Mouse (Mus musculus) small intestine, adult 2 months (tissue): ENCODE measurements around the gene Pramel1. TPM values are rescaled to one million over a fixed set of nuclear protein-coding genes. Genes with fewer than 3 reads are reported as not detected.
"Not testable (repeated sequence)": the region's sequence is repeated elsewhere in the genome, so short reads cannot be mapped to it uniquely, and the experiment has no call there.

Experiments used
- H3K27ac ChIP-seq: fragments of 200-500 bp; 2 replicates; pipeline ENCODE4 v1.5.1; 2012; ENCODE audit warnings: low read depth, low read length, control low read depth, inconsistent platforms; ENCODE audit not compliant: insufficient read depth
- H3K27me3 ChIP-seq: fragments of 200-500 bp; 2 replicates; pipeline ENCODE4 v1.6.1; 2012; ENCODE audit warnings: mild to moderate bottlenecking, moderate library complexity, low read length, inconsistent platforms; ENCODE audit not compliant: control insufficient read depth, insufficient read depth
- H3K36me3 ChIP-seq: fragments of 200-500 bp; 2 replicates; pipeline ENCODE4 v1.6.1; 2012; ENCODE audit warnings: mild to moderate bottlenecking, low read length, control low read depth, inconsistent platforms; ENCODE audit not compliant: control insufficient read depth, insufficient read depth
- H3K4me1 ChIP-seq: fragments of 200-500 bp; 2 replicates; pipeline ENCODE4 v1.6.1; 2012; ENCODE audit warnings: low read length, inconsistent platforms, mixed read lengths; ENCODE audit not compliant: control insufficient read depth, insufficient read depth, insufficient read length
- H3K4me3 ChIP-seq: fragments of 200-500 bp; 2 replicates; pipeline ENCODE4 v1.5.1; 2012; ENCODE audit warnings: low read depth, mild to moderate bottlenecking, control low read depth, inconsistent platforms, low read length, moderate library complexity
- CTCF ChIP-seq: fragments of 200-500 bp; IDR thresholded peaks from 2 replicates; pipeline ENCODE4 v1.5.1; 2012; ENCODE audit warnings: low read depth, mild to moderate bottlenecking, control low read depth, inconsistent platforms, low read length, moderate library complexity, mixed read lengths; ENCODE audit not compliant: insufficient replicate concordance, insufficient read length; ENCODE audit errors: extremely low read depth
- POLR2A ChIP-seq: fragments of 200-500 bp; IDR thresholded peaks from 2 replicates; pipeline ENCODE4 v1.6.1; 2012; ENCODE audit warnings: low read depth, mild to moderate bottlenecking, control low read depth, inconsistent platforms, low read length, moderate library complexity
- whole genome bisulfite sequencing: fragments of 180-500 bp; shearing (Covaris S2); methylation state at CpG from one replicate; pipeline ENCODE4 v1.1.7; 2018; 5-methylcytosine and 5-hydroxymethylcytosine counted together
- polyA plus RNA-seq: library from polyadenylated mRNA; depleted of rRNA; stranded (reverse); fragments of >200 nt; gene quantifications from 2 replicates; pipeline ENCODE4 v1.2.3, GENCODE M21; 2012; rRNA removed

Gene Pramel1
- polyA plus RNA-seq: not detected in 2 replicates

DNA sequence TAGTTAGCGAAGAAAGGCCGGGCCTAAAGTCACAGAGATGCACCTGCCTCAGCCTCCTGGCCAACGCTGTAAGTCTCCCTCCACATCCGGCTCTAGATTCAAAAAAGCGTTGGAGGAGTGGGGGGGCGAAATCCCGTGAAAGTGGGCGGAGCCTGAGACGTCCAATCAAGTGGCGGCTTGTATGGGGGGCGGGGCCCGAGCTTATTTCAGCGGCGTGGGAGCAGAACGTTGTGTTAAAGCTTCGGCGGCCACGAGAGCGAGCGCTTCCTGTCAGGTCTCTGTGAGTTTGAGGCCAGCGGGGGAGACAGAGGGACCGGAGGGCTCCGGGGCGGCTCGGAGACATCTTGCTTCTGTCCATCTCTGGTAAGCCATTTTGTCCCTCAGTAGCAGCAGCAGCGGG lies at the start of gene Pramel1:
Gene Pramel1 (plus strand): TSS at position 248 of the 400 bp plus-strand sequence.
- H3K4me3 ChIP-seq: no peak within 1 kb of the TSS
- peaks cover 3% of the 10 kb centered on the region; the same call in 1 of the 2 replicates for H3K27me3 ChIP-seq
- no peak for TF ChIP-seq POLR2A
- no peaks in the 10 kb centered on the region for H3K4me1 ChIP-seq
- 78% methylated on average over 26 of the region's 26 CpGs for WGBS
- H3K36me3 ChIP-seq: no peaks in the 10 kb centered on the region
- no peak within 1 kb of the TSS for H3K27ac ChIP-seq

DNA sequence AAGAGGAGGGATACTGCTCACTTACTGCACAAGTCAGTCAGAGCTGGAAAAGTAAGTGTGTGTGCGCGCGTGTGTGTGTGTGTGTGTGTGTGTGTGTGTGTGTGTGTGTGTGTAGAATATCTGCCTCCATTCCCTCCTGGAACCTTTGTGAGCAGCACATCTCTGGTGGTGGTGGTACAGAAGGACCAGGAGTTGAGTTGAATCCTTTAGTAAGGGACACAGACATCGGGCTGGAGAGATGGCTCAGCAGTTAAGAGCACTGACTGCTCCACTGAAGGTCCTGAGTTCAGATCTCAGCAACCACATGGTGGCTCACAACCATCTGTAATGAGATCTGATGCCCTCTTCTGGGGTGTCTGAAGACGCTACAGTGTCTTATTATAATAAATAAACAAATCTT lies 48.7 kb upstream of the Pramel1 start:
- not testable (repeated sequence) for H3K27me3 ChIP-seq, H3K4me3 ChIP-seq, H3K27ac ChIP-seq, H3K36me3 ChIP-seq, H3K4me1 ChIP-seq
- 77% methylated on average over 5 of the region's 5 CpGs for WGBS

DNA sequence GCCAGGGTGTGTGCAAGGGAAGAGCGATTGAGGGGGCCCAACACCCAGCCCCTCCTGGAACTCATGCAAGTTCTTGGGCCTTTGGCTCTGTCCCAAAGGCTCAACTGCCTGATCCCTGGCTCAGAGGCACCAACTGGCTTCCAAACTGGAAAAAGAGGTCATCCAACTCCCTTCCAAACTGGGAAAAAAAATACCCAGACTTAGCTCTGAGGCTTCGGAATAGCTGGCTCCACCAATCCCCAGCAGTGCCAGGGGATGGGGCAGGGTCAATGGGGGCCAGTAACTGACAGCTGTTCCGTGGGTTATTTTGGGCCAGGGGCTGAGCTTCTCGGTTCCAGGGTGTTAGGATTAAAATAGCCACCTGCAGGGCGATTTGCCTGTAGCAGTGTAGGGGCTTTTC lies 45.5 kb upstream of the Pramel1 start:
- Histone ChIP-seq H3K4me1 (no peaks in the 10 kb centered on the region), H3K4me3 (no peak overlapping the region), H3K27me3 (peaks cover 6% of the 10 kb centered on the region; the same call in 1 of the 2 replicates), H3K36me3 (no peaks in the 10 kb centered on the region), H3K27ac (no peak overlapping the region)
- TF ChIP-seq POLR2A (no peak), CTCF (no peak)
- 45% methylated on average over 5 of the region's 5 CpGs for WGBS

DNA sequence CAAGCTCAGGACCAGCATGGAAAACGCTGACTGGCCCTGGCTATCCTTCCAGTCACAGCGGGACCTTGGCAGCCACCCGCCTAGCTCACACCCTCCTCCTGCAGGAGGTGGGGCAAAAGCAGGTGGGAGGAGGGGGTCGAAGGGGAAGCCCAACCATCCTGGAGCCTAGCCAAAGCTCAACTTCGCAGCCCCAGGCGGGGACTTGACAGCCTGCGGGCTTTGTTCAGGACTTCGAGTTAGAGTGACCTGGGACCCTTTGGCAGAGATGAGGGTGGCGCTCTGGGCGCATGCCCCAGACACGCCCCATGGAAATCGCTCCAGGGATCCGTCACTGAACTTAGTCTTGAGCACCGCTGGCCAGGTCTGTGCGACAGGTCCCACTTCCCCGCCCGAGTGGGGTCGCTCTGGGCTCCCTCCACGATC lies 44.7 kb upstream of the Pramel1 start, which contains the start of gene Lrrc38:
Gene Lrrc38 (plus strand): TSS at position 274 of the 423 bp plus-strand sequence.
- H3K27me3 ChIP-seq: peaks cover 6% of the 10 kb centered on the region; the same call in 1 of the 2 replicates
- H3K4me1 ChIP-seq: no peaks in the 10 kb centered on the region
- H3K36me3 ChIP-seq: no peaks in the 10 kb centered on the region
- TF ChIP-seq POLR2A: no peak
- TF ChIP-seq CTCF: no peak
- WGBS: 2% methylated on average over 19 of the region's 19 CpGs
- H3K27ac ChIP-seq: no peak within 1 kb of the TSS
- H3K4me3 ChIP-seq: 0 out of 2 replicates have a peak within 1 kb of the TSS, but pooled peaks have one; percentile 9

DNA sequence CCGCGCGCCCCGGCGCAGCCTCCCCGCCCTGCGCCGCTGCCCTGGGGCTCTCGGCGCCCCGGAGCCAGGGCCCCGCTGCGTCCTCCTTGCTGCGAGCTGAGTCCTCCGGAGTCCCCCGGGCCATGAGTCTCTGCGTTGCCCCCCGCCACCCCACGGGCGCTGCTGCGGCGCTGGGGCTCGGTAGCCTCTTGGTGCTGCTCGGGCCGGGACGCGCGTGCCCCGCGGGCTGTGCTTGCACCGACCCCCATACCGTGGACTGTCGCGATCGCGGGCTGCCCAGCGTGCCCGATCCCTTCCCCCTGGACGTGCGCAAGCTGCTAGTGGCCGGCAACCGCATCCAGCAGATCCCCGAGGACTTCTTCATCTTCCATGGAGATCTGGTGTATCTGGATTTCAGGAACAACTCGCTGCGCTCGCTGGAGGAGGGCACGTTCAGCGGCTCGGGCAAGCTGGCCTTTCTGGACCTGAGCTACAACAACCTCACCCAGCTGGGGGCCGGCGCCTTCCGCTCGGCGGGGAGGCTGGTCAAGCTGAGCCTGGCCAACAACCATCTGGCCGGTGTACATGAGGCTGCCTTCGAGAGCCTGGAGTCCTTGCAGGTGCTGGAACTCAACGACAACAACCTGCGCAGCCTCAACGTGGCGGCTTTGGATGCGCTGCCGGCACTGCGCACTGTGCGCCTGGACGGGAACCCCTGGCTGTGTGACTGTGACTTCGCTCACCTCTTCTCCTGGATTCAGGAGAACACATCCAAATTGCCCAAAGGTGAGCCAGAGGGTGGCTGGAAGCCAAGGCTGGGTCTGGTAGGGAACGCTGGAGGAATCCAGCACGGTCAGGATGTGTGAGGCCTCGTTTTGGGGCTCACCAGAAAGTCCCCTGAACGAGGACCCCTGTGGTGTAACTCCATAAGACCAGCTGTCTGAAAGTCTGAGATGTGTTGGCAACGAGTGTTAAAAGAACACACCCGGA lies 43.9 kb upstream of the Pramel1 start:
- no peak overlapping the region for H3K27ac ChIP-seq
- TF ChIP-seq POLR2A (no peak), CTCF (no peak)
- WGBS: 7% methylated on average over 72 of the region's 72 CpGs
- peaks cover 6% of the 10 kb centered on the region; the same call in 1 of the 2 replicates for H3K27me3 ChIP-seq
- H3K36me3 ChIP-seq: no peaks in the 10 kb centered on the region
- 0 out of 2 replicates have a peak overlapping the region, but pooled peaks have one; percentile 9 for H3K4me3 ChIP-seq
- H3K4me1 ChIP-seq: no peaks in the 10 kb centered on the region

DNA sequence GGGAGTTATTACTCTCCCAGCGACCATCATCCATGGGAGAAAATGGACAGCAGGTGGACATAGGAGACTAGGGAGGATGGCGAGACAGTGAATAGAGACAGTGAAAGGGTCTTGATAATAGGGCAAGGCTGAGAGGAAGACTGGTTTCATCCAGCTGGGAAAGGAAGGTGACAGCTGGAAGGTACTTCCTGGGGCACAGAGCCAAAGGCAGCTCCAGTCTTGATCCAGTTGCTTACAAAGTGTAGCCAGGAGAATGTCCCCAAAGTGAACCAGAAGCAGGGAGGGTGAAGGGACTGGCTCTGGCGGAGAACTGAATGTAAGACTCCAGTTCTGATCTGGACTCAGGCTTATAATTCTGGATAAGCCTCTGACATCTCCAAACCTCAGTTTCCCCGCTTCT lies 41.9 kb upstream of the Pramel1 start:
- TF ChIP-seq CTCF (no peak), POLR2A (no peak)
- no peaks in the 10 kb centered on the region for H3K4me1 ChIP-seq
- WGBS: 79% methylated on average over 4 of the region's 4 CpGs
- peaks cover 6% of the 10 kb centered on the region; the same call in 1 of the 2 replicates for H3K27me3 ChIP-seq
- no peak overlapping the region for H3K4me3 ChIP-seq
- H3K36me3 ChIP-seq: no peaks in the 10 kb centered on the region
- H3K27ac ChIP-seq: no peak overlapping the region

DNA sequence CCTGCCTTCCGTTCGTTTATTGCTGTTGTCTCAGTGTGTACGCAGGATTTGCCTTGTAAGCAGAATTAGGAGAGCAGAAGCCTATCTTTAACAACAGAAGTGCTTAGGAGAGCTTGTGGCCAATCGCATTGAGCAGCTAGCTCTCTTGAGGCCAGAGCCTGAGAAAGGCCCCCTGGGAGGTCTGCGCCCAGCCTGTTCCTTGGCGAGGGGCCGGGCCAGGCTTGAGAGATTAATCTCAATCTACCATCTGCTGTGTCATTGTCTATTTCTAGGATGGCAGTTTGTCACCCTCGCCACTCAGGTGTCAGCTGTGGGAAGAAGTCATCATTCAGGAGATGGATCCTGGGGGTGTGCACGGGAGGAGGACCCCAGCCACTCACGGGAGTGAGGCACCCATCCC lies 32.7 kb upstream of the Pramel1 start:
- Histone ChIP-seq H3K4me3 (no peak overlapping the region), H3K4me1 (no peaks in the 10 kb centered on the region), H3K36me3 (no peaks in the 10 kb centered on the region), H3K27me3 (no peaks in the 10 kb centered on the region), H3K27ac (no peak overlapping the region)
- 70% methylated on average over 10 of the region's 10 CpGs for WGBS
- TF ChIP-seq POLR2A (no peak), CTCF (no peak)
